Mouse (Mus musculus) macrophage (primary cell): ENCODE measurements around the gene Nr2f1. TPM values are rescaled to one million over a fixed set of nuclear protein-coding genes. Genes with fewer than 3 reads are reported as not detected.

Experiments
- H3K27ac ChIP-seq: fragments of 350-480 bp; formaldehyde crosslinking; 2 replicates; pipeline ENCODE4 v1.9.0; 2021
- H3K36me3 ChIP-seq: fragments of 350-480 bp; formaldehyde crosslinking; 2 replicates; pipeline ENCODE4 v1.9.0; 2021; ENCODE audit errors: inconsistent target
- H3K4me3 ChIP-seq: fragments of 350-480 bp; formaldehyde crosslinking; 2 replicates; pipeline ENCODE4 v1.9.0; 2021; ENCODE audit errors: inconsistent target
- H3K79me2 ChIP-seq: fragments of 350-480 bp; formaldehyde crosslinking; 2 replicates; pipeline ENCODE4 v1.9.0; 2021; ENCODE audit errors: inconsistent target
- WGBS: methylation state at CpG from one replicate; pipeline ENCODE4 v1.1.7; 2026; ENCODE audit warnings: inconsistent platforms; ENCODE audit not compliant: missing documents; 5-methylcytosine and 5-hydroxymethylcytosine counted together
- polyA plus RNA-seq: library from polyadenylated mRNA; stranded (reverse); fragments of 250-400 nt; gene quantifications from 3 replicates; pipeline ENCODE4 v1.2.4, GENCODE M21; 2018; ENCODE audit warnings: inconsistent platforms

The Nr2f1 gene
- polyA plus RNA-seq, 1 experiment from 2014 or later = not detected

DNA sequence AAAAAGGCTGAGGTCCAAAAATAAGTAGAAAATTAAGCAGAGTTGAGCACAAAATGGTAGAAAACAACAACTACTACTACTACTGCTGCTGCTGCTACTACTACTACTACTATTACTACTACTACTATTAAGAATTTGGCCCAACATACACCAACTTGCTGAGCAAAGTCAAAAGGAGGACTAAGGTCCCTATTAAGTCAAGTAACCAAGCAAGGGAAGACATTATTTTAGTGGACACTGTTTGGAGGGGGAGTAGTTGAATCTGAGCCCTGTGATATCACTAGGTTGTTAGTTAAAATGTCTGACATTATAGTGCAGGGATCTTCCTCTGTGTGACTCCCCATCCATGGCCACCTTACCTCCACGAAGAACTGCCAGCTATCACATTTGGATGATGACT, 21.5 kb downstream of the Nr2f1 start:
- no peak overlapping the region for H3K4me3 ChIP-seq
- no peaks in the 10 kb centered on the region for H3K79me2 ChIP-seq
- WGBS = 8% methylated on average over 1 of the region's 1 CpGs
- no peak overlapping the region for H3K27ac ChIP-seq
- H3K36me3 ChIP-seq = no peaks in the 10 kb centered on the region

DNA sequence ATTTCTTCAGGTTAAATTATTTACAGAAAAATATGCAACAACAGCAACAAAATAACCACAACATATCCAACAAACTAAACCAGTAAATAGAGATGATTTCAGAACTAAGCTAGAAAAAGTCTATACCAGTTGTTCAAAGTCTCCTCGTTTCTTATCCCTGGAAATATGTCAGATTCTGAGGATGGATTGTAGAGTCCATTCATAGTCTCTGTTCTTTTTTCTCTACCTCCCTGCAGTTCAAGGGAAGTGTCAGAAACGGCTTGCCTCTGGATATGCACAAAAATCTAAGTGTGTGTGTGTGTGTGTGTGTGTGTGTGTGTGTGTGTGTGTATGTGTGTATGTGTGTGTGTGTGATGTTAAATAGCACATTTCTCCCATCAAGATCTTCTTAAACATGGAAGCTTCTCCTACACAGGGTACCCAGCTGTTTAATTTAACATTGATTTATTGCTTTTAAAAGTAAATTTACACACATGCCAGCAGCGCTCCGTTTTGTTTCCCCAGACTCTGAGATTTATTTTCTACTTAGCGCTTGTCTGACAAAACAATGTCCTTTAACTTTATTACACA, 22.1 kb downstream of the Nr2f1 start:
- WGBS = 12% methylated on average over 5 of the region's 5 CpGs
- H3K4me3 ChIP-seq = no peak overlapping the region
- no peaks in the 10 kb centered on the region for H3K79me2 ChIP-seq
- H3K36me3 ChIP-seq = no peaks in the 10 kb centered on the region
- H3K27ac ChIP-seq = no peak overlapping the region

- no peak overlapping the region for H3K27ac ChIP-seq
- no peaks in the 10 kb centered on the region for H3K36me3 ChIP-seq
- H3K4me3 ChIP-seq = no peak overlapping the region
- 8% methylated on average over 8 of the region's 8 CpGs for WGBS
- H3K79me2 ChIP-seq = no peaks in the 10 kb centered on the region
These were observed 23.7 kb downstream of the Nr2f1 start for GRCm38 (mm10) chr13:78175821-78176380.

DNA sequence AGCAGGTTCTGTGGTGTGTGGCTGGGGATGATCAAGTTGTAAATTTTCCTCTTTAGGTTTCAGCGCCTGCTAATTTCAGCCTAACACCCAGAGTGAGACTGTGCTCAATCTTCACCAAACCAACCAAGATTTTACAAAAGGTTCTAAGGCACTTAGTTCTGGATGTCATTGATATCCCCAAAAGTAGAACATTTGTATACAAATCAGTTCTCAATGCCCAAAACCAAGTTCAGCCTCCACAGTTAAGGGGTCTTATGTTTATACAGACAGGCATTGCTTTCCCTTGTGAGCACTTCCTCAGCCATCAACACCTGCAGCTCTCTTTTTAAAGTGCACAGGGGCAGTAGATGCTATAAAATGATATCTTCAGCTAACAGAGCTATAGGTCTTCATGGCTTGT, 24.7 kb downstream of the Nr2f1 start:
- Histone ChIP-seq H3K4me3 (no peak overlapping the region), H3K36me3 (no peaks in the 10 kb centered on the region), H3K27ac (no peak overlapping the region), H3K79me2 (no peaks in the 10 kb centered on the region)
- 8% methylated on average over 1 of the region's 1 CpGs for WGBS

GRCm38 (mm10) chr13:78174191-78174590, 25.4 kb downstream of the Nr2f1 start:
- no peaks in the 10 kb centered on the region for H3K79me2 ChIP-seq
- WGBS = 9% methylated on average over 3 of the region's 3 CpGs
- H3K4me3 ChIP-seq = no peak overlapping the region
- H3K36me3 ChIP-seq = no peaks in the 10 kb centered on the region
- no peak overlapping the region for H3K27ac ChIP-seq

DNA sequence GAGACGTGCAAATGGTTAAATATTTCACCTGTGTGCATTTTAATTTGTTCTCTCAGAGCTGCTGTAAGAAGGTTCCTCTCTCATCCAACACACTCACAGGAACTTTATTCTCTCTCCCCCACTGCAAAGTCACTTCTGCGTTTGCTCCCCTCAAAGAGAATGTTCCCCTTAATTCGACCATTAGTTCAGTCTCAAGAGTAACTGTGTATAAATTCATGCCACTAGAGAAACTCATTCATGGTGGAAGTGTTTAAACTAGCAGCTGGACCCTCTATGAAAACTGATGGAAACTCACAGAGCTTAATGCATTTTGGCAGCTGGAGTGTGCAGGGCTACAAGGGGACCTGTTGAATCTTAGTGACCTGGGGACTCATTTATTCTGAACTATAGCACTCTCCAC, 26.7 kb downstream of the Nr2f1 start:
- Histone ChIP-seq H3K79me2 (no peaks in the 10 kb centered on the region), H3K27ac (no peak overlapping the region), H3K4me3 (no peak overlapping the region), H3K36me3 (no peaks in the 10 kb centered on the region)
- WGBS = 4% methylated on average over 3 of the region's 3 CpGs

GRCm38 (mm10) chr13:78171984-78172636, 27.4 kb downstream of the Nr2f1 start:
- 20% methylated on average over 17 of the region's 17 CpGs for WGBS
- Histone ChIP-seq H3K36me3 (no peaks in the 10 kb centered on the region), H3K4me3 (no peak overlapping the region), H3K27ac (no peak overlapping the region), H3K79me2 (no peaks in the 10 kb centered on the region)

DNA sequence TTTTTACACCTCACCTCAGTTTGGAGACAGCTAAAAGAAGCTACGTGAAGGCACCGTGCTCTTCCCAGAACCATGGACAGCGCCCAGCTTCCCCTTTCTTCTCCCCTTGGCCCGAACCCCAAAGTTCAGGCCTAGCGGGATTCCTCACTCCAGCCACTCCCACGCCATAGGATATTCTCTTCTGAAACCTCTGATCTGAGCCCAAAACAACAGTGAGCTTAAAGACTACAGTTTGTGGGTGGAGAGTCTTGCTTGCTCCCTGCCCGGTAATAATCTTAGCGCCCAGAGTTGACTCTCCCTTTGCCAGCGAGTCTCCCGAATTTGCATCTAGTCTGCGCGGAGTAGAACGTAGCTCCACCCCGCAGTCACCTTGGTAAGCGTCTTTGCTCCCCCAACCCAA, 28.2 kb downstream of the Nr2f1 start:
- Histone ChIP-seq H3K36me3 (no peaks in the 10 kb centered on the region), H3K79me2 (no peaks in the 10 kb centered on the region), H3K4me3 (no peak overlapping the region), H3K27ac (no peak overlapping the region)
- 8% methylated on average over 15 of the region's 15 CpGs for WGBS

DNA sequence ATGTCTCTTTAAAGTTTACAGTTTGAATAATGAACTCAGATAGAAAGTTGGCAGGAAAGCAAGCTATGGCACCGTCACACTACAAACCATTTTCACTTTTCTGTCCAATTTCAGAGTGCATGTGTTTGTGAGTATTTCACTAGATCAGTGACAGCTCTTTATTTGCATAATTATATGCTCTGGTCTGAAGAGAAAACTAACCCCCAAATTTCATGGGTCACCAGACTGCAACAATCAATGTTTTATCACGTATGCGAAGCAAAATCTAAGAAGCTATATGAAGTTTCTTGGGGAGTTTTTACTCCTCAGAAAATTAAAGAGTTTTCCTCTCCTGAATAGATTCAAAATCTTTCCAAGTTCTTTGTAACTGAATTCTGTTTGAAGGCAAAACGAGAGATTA, 31.4 kb downstream of the Nr2f1 start:
- Histone ChIP-seq H3K36me3 (no peaks in the 10 kb centered on the region), H3K27ac (no peak overlapping the region)
- 70% methylated on average over 4 of the region's 4 CpGs for WGBS

GRCm38 (mm10) chr13:78164941-78165340, 34.6 kb downstream of the Nr2f1 start:
- H3K4me3 ChIP-seq = no peak overlapping the region
- no peak overlapping the region for H3K27ac ChIP-seq
- no peaks in the 10 kb centered on the region for H3K36me3 ChIP-seq
- H3K79me2 ChIP-seq = no peaks in the 10 kb centered on the region

More for the DNA sequence above, 31.4 kb downstream of the Nr2f1 start:
- H3K4me3 ChIP-seq = no peak overlapping the region
- no peaks in the 10 kb centered on the region for H3K79me2 ChIP-seq

DNA sequence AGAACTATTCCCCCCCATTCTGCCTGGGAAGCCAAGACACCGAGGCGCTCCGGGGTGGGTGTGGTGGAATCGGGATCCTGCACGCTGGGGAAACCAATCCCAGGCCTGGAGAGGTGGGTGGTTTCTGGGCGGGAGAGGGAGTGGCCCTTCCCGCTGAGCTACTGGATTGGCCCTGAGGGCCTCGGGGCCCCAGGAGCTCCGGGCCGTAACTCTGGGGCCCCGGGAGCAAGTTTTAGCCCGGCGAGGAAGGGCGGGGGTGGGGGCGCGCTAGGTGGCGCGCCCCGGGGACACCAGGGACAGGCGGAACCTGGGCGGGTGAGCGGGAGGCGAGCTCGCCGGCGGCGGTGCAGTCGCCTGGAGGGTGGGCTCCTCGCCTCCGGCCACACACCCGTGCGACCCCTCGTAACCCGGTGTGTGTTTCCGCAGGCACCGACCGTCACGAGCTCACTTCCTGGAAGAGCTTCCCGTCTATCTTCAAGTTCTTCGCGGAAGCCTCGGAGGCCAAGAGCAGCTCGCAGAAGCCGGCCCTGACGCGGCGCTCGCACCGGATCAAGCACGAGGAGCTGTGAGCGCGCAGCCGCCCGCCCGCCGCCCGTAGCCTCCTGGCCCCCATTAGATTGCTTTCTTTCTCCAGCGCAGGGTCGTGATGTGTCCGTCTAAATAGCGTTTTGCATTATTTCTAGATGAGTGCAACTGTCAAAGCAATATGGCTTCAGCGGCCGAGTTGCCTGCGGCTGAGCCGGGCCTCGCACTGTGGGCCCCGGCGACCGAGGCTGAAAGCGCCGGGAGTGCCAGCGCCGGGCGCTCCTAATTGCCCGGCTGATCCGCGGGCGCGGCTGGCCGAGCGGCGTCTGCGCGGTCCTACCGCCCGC, 36.2 kb downstream of the Nr2f1 start:
- Histone ChIP-seq H3K36me3 (no peaks in the 10 kb centered on the region), H3K79me2 (no peaks in the 10 kb centered on the region), H3K4me3 (no peak overlapping the region; the same call in 1 of the 2 replicates), H3K27ac (no peak overlapping the region)
- WGBS = 2% methylated on average over 80 of the region's 86 CpGs

- 48% methylated on average over 2 of the region's 2 CpGs for WGBS
- Histone ChIP-seq H3K4me3 (no peak overlapping the region), H3K79me2 (no peaks in the 10 kb centered on the region), H3K27ac (no peak overlapping the region), H3K36me3 (no peaks in the 10 kb centered on the region)
These were observed 37.4 kb downstream of the Nr2f1 start for GRCm38 (mm10) chr13:78162149-78162548.

- Histone ChIP-seq H3K27ac (no peak overlapping the region), H3K36me3 (no peaks in the 10 kb centered on the region), H3K4me3 (no peak overlapping the region), H3K79me2 (no peaks in the 10 kb centered on the region)
- 92% methylated on average over 5 of the region's 5 CpGs for WGBS
These were observed 42.1 kb downstream of the Nr2f1 start for GRCm38 (mm10) chr13:78157465-78157864.
